Mouse (Mus musculus): ENCODE measurements around the gene Syvn1. TPM values are rescaled to one million over a fixed set of nuclear protein-coding genes. Genes with fewer than 3 reads are reported as not detected.
A peak's percentile ranks its signal among the peaks of the same experiment; 100 is the strongest.

Gene Syvn1
- total and polyA plus RNA-seq, 3 experiments, result 14.3 to 55.0 TPM; not detected in 1

GRCm38 (mm10) chr19:6061641-6062302 lies 15.4 kb downstream of the Syvn1 start:
- Histone ChIP-seq H3K79me2 (ENCODE audit: control insufficient read depth, insufficient read depth, low read length, poor library complexity) (peaks cover 39% of the 10 kb centered on the region), H3K4me1 (ENCODE audit: control insufficient read depth in 1 of 2, insufficient read depth in 2 of 2, low read length in 2 of 2) (peaks cover 0 to 14% of the 10 kb centered on the region in 2 experiments; a peak in 2 of 4 replicates), H3K9ac (ENCODE audit: control insufficient read depth, low read depth, low read length, poor library complexity, severe bottlenecking) (peak overlapping the region; percentile 93), H3K36me3 (ENCODE audit: control insufficient read depth in 1 of 2, insufficient read depth in 2 of 2, low read length in 2 of 2) (peaks cover 3 to 13% of the 10 kb centered on the region in 2 experiments; a peak in 3 of 4 replicates), H3K27me3 (ENCODE audit: control insufficient read depth in 1 of 2, insufficient read depth in 2 of 2, low read length in 2 of 2) (no peaks in the 10 kb centered on the region), H3K9me3 (replicated peaks; ENCODE audit: insufficient read depth, low read length) (no peaks in the 10 kb centered on the region), H3K27ac (ENCODE audit: control insufficient read depth, low read depth, low read length) (peak overlapping the region; percentile 89), H3K4me3 (ENCODE audit: control insufficient read depth in 1 of 2, insufficient read depth in 1 of 2, low read depth in 2 of 2, low read length in 2 of 2) (peak overlapping the region; percentile 73 to 83)
- DNase-seq (ENCODE audit: low read depth, low spot score), result peak; percentile 79
- TF ChIP-seq GABPA (IDR thresholded peaks at IDR 0.05; ENCODE audit: low read depth, low read length), result no peak
- no peak for TF ChIP-seq ETS1 (IDR thresholded peaks at IDR 0.05; ENCODE audit: low read depth, low read length)
- TF ChIP-seq KAT2A (conservative IDR thresholded peaks at IDR 0.05; ENCODE audit: low read depth, low read length), result no peak
- 0 out of 2 replicates have a peak, but pooled peaks have one; percentile 34 for TF ChIP-seq TBP (IDR thresholded peaks at IDR 0.05; ENCODE audit: low read depth, low read length)
- no peak for TF ChIP-seq MYB (IDR thresholded peaks at IDR 0.05; ENCODE audit: low read depth, low read length)
- TF ChIP-seq NELFE (IDR thresholded peaks at IDR 0.05; ENCODE audit: low read depth, low read length), result peak; percentile 46
- TF ChIP-seq POLR2A (IDR thresholded peaks at IDR 0.05; ENCODE audit: control insufficient read depth in 1 of 2, insufficient read depth in 1 of 2, low read depth in 1 of 2, low read length in 2 of 2, poor library complexity in 1 of 2), result peak; percentile 20 to 52; a peak in 1 of 4 replicates
- no peak for TF ChIP-seq GATA1 (IDR thresholded peaks at IDR 0.05; ENCODE audit: low read depth, low read length)
- TF ChIP-seq ELF1 (IDR thresholded peaks at IDR 0.05; ENCODE audit: low read depth, low read length), result peak; percentile 77
- no peak for TF ChIP-seq MEF2A (IDR thresholded peaks at IDR 0.05; ENCODE audit: extremely low read depth, insufficient replicate concordance, low read depth, low read length, poor library complexity, severe bottlenecking)
- TF ChIP-seq USF2 (IDR thresholded peaks at IDR 0.05; ENCODE audit: borderline replicate concordance in 1 of 2, insufficient read depth in 1 of 2, low read depth in 1 of 2, low read length in 2 of 2), result no peak
- no peak for TF ChIP-seq CHD1 (IDR thresholded peaks at IDR 0.05; ENCODE audit: low read depth, low read length)
- 0 out of 2 replicates have a peak, but pooled peaks have one; percentile 13 for TF ChIP-seq MAX (IDR thresholded peaks at IDR 0.05; ENCODE audit: low read length)
- TF ChIP-seq CHD2 (IDR thresholded peaks at IDR 0.05; ENCODE audit: low read length), result no peak
- no peak for TF ChIP-seq USF1 (IDR thresholded peaks at IDR 0.05; ENCODE audit: low read depth, low read length)
- no peak for TF ChIP-seq HCFC1 (IDR thresholded peaks at IDR 0.05; ENCODE audit: low read depth, low read length)
- no peak for TF ChIP-seq MAZ (IDR thresholded peaks at IDR 0.05; ENCODE audit: low read depth, low read length)
- no peak for TF ChIP-seq EP300 (IDR thresholded peaks at IDR 0.05; ENCODE audit: low read depth in 1 of 2, low read length in 2 of 2)
- TF ChIP-seq ZNF384 (IDR thresholded peaks at IDR 0.05; ENCODE audit: low read depth, low read length), result no peak

DNA sequence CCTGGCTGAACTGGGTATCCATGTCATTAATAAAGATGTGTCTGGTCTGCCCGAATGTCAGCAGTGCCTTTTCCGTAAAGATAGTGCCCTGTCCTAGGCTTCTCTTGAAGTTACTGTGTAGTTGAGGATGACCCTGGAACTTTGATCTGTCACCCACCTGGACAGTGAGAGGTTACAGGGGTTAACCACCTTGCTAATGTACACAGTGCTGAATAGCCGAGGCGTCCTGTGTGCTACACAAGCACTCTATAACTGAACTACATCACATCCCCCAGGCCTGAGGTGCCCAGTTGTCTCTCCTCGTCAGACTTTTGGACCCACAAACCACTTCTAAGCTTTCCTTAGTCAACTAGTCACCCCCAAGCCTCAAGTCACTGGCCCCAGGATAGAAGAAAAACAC lies 16.0 kb downstream of the Syvn1 start:
- Histone ChIP-seq H3K36me3 (ENCODE audit: control insufficient read depth in 1 of 2, insufficient read depth in 2 of 2, low read length in 2 of 2) (peaks cover 3 to 12% of the 10 kb centered on the region in 2 experiments; a peak in 3 of 4 replicates), H3K27me3 (ENCODE audit: control insufficient read depth in 1 of 2, insufficient read depth in 2 of 2, low read length in 2 of 2) (no peaks in the 10 kb centered on the region), H3K4me3 (ENCODE audit: control insufficient read depth in 1 of 2, insufficient read depth in 1 of 2, low read depth in 2 of 2, low read length in 2 of 2) (peak overlapping the region; percentile 73 to 83), H3K9ac (ENCODE audit: control insufficient read depth, low read depth, low read length, poor library complexity, severe bottlenecking) (peak overlapping the region; percentile 93), H3K9me3 (replicated peaks; ENCODE audit: insufficient read depth, low read length) (no peaks in the 10 kb centered on the region), H3K27ac (ENCODE audit: control insufficient read depth, low read depth, low read length) (no peak overlapping the region), H3K79me2 (ENCODE audit: control insufficient read depth, insufficient read depth, low read length, poor library complexity) (peaks cover 32% of the 10 kb centered on the region), H3K4me1 (ENCODE audit: control insufficient read depth in 1 of 2, insufficient read depth in 2 of 2, low read length in 2 of 2) (peaks cover 0 to 15% of the 10 kb centered on the region in 2 experiments; a peak in 2 of 4 replicates)
- TF ChIP-seq GABPA (IDR thresholded peaks at IDR 0.05; ENCODE audit: low read depth, low read length) (no peak), JUND (IDR thresholded peaks at IDR 0.05; ENCODE audit: low read depth, low read length) (no peak), CHD1 (IDR thresholded peaks at IDR 0.05; ENCODE audit: low read depth, low read length) (no peak), TBP (IDR thresholded peaks at IDR 0.05; ENCODE audit: low read depth, low read length) (no peak), RCOR1 (IDR thresholded peaks at IDR 0.05; ENCODE audit: low read depth, low read length) (no peak)
- peak; percentile 20 for DNase-seq (ENCODE audit: low read depth, low spot score)
